Mouse (Mus musculus): Measurements from ENCODE around the gene Ctnnd2.
A peak's percentile ranks its signal among the peaks of the same experiment; 100 is the strongest.

Ctnnd2 gene

GRCm38 (mm10) chr15:30646501-30647431 is 474.4 kb downstream of the Ctnnd2 start:
- DNase-seq (ENCODE audit: low read depth, low spot score) = peak; percentile 52

GRCm38 (mm10) chr15:30647679-30648311 is 475.4 kb downstream of the Ctnnd2 start:
- DNase-seq (ENCODE audit: low read depth, low spot score) = no peak

- DNase-seq (ENCODE audit: low read depth, low spot score) = no peak
Observed at GRCm38 (mm10) chr15:30649964-30650363, 477.6 kb downstream of the Ctnnd2 start.

GRCm38 (mm10) chr15:30655433-30655832 is 483.0 kb downstream of the Ctnnd2 start:
- no peak for DNase-seq (ENCODE audit: low read depth, low spot score)

- DNase-seq (ENCODE audit: low read depth, low spot score) = no peak
Observed at GRCm38 (mm10) chr15:30657588-30657987, 485.2 kb downstream of the Ctnnd2 start.

- DNase-seq (ENCODE audit: low read depth, low spot score) = no peak
Observed at GRCm38 (mm10) chr15:30660539-30661149, 488.3 kb downstream of the Ctnnd2 start.

- DNase-seq (ENCODE audit: low read depth, low spot score) = peak; percentile 80
Observed at GRCm38 (mm10) chr15:30661689-30662422, 489.5 kb downstream of the Ctnnd2 start.

GRCm38 (mm10) chr15:30667819-30668587 is 495.6 kb downstream of the Ctnnd2 start:
- DNase-seq (ENCODE audit: low read depth, low spot score) = no peak

- DNase-seq (ENCODE audit: low read depth, low spot score) = no peak
Observed at GRCm38 (mm10) chr15:30681939-30682338, 509.5 kb downstream of the Ctnnd2 start.

GRCm38 (mm10) chr15:30682360-30683119 is 510.1 kb downstream of the Ctnnd2 start:
- DNase-seq (ENCODE audit: low read depth, low spot score) = no peak

GRCm38 (mm10) chr15:30686206-30687101 is 514.1 kb downstream of the Ctnnd2 start:
- no peak for DNase-seq (ENCODE audit: low read depth, low spot score)

GRCm38 (mm10) chr15:30693754-30694205 is 521.4 kb downstream of the Ctnnd2 start:
- DNase-seq (ENCODE audit: low read depth, low spot score) = peak; percentile 92

GRCm38 (mm10) chr15:30694286-30694685 is 521.9 kb downstream of the Ctnnd2 start:
- DNase-seq (ENCODE audit: low read depth, low spot score) = peak; percentile 86

GRCm38 (mm10) chr15:30695859-30696258 is 523.5 kb downstream of the Ctnnd2 start:
- DNase-seq (ENCODE audit: low read depth, low spot score) = no peak

GRCm38 (mm10) chr15:30697356-30697755 is 525.0 kb downstream of the Ctnnd2 start:
- no peak for DNase-seq (ENCODE audit: low read depth, low spot score)

GRCm38 (mm10) chr15:30700762-30701161 is 528.4 kb downstream of the Ctnnd2 start:
- no peak for DNase-seq (ENCODE audit: low read depth, low spot score)

- DNase-seq (ENCODE audit: low read depth, low spot score) = no peak
Observed at GRCm38 (mm10) chr15:30701592-30701991, 529.2 kb downstream of the Ctnnd2 start.

- no peak for DNase-seq (ENCODE audit: low read depth, low spot score)
Observed at GRCm38 (mm10) chr15:30709026-30709753, 536.8 kb downstream of the Ctnnd2 start.

All from R1 (cell line).